Mouse (Mus musculus) kidney, postnatal 0 days (tissue): Measurements from ENCODE around the gene Clip3. TPM values are rescaled to one million over a fixed set of nuclear protein-coding genes. Genes with fewer than 3 reads are reported as not detected.

ENCODE experiments used
- ATAC-seq: fragments of 200-750 bp; cut with Nextera tagmentation; replicated peaks from 2 replicates; pipeline ENCODE4 v1.8.0; 2017; ENCODE audit warnings: low read depth, moderate number of reproducible peaks, moderate TSS enrichment, moderate library complexity; ENCODE audit not compliant: low FRiP score
- DNase-seq: peaks from one replicate; pipeline ENCODE4 v3.0.0-alpha.2; 2016; ENCODE audit warnings: low spot score
- H3K27ac ChIP-seq: fragments of 300-500 bp; sonication (generic); 2 replicates; pipeline ENCODE4 v1.5.1; 2014; ENCODE audit warnings: mild to moderate bottlenecking
- H3K27me3 ChIP-seq: fragments of 300-500 bp; sonication (generic); 2 replicates; pipeline ENCODE4 v1.6.1; 2014; ENCODE audit warnings: low read length, mixed read lengths; ENCODE audit not compliant: insufficient read depth
- H3K36me3 ChIP-seq: fragments of 300-500 bp; sonication (generic); 2 replicates; pipeline ENCODE4 v1.6.1; 2014; ENCODE audit warnings: low read length, mixed read lengths; ENCODE audit not compliant: insufficient read depth
- H3K4me1 ChIP-seq: fragments of 300-500 bp; sonication (generic); replicated peaks from 2 replicates; pipeline ENCODE4 v1.6.1; 2014; ENCODE audit warnings: antibody characterized with exemption, low read length, mixed read lengths; ENCODE audit not compliant: insufficient read depth
- H3K4me2 ChIP-seq: fragments of 300-500 bp; sonication (generic); 2 replicates; pipeline ENCODE4 v1.6.1; 2014; ENCODE audit warnings: mild to moderate bottlenecking, low read length, moderate library complexity, mixed read lengths
- H3K4me3 ChIP-seq: fragments of 300-500 bp; sonication (generic); replicated peaks from 2 replicates; pipeline ENCODE4 v1.5.1; 2014; ENCODE audit warnings: low read depth, low read length
- H3K9ac ChIP-seq: fragments of 300-500 bp; sonication (generic); 2 replicates; pipeline ENCODE4 v1.6.1; 2014; ENCODE audit warnings: low read depth, low read length
- H3K9me3 ChIP-seq: fragments of 300-500 bp; sonication (generic); replicated peaks from 2 replicates; pipeline ENCODE4 v1.6.1; 2016; ENCODE audit warnings: low read length, inconsistent platforms, mixed read lengths
- CTCF ChIP-seq: IDR thresholded peaks from 2 replicates; pipeline ENCODE4 v1.5.1; 2016; ENCODE audit warnings: antibody characterized with exemption, low read depth, mild to moderate bottlenecking, moderate library complexity
- whole genome bisulfite sequencing: fragments of 180-500 bp; shearing (Covaris S2); extraction: QIAGEN DNeasy Blood & Tissue Kit; methylation state at CpG from one replicate; pipeline ENCODE4 v1.1.7; 2014; 5-methylcytosine and 5-hydroxymethylcytosine counted together
- polyA plus RNA-seq: library from polyadenylated mRNA; unstranded; fragments of >200 nt; fragmentation: Nextera tagmentation; extraction: Ambion mirVana; gene quantifications from 2 replicates; pipeline ENCODE4 v1.2.1, GENCODE M21; 2015

The Clip3 gene
- polyA plus RNA-seq, 1 experiment from 2014 or later = 22.7 TPM

GRCm38 (mm10) chr7:30269641-30270040 lies 21.9 kb upstream of the Clip3 start:
- ATAC-seq (no peak), DNase-seq (no peak)
- no peaks in the 10 kb centered on the region for H3K27me3 ChIP-seq
- H3K4me3 ChIP-seq = no peak overlapping the region
- no peaks in the 10 kb centered on the region for H3K4me1 ChIP-seq
- no peak overlapping the region for H3K4me2 ChIP-seq
- no peak overlapping the region for H3K27ac ChIP-seq
- H3K9me3 ChIP-seq = no peaks in the 10 kb centered on the region
- no peak overlapping the region for H3K9ac ChIP-seq
- WGBS = 91% methylated on average over 4 of the region's 4 CpGs
- no peaks in the 10 kb centered on the region for H3K36me3 ChIP-seq
- no peak for TF ChIP-seq CTCF

GRCm38 (mm10) chr7:30274383-30274782 lies 17.1 kb upstream of the Clip3 start:
- H3K9ac ChIP-seq = no peak overlapping the region
- DNase-seq = no peak
- no peaks in the 10 kb centered on the region for H3K36me3 ChIP-seq

GRCm38 (mm10) chr7:30278911-30279310 lies 12.6 kb upstream of the Clip3 start:
- no peaks in the 10 kb centered on the region for H3K4me1 ChIP-seq
- no peak overlapping the region for H3K4me3 ChIP-seq
- ATAC-seq (no peak), DNase-seq (no peak)
- 42% methylated on average over 2 of the region's 2 CpGs for WGBS
- no peaks in the 10 kb centered on the region for H3K27me3 ChIP-seq
- no peak overlapping the region; the same call in 1 of the 2 replicates for H3K4me2 ChIP-seq
- no peaks in the 10 kb centered on the region for H3K36me3 ChIP-seq
- H3K9me3 ChIP-seq = no peaks in the 10 kb centered on the region
- TF ChIP-seq CTCF = no peak
- H3K27ac ChIP-seq = no peak overlapping the region
- no peak overlapping the region for H3K9ac ChIP-seq

More at GRCm38 (mm10) chr7:30274383-30274782, 17.1 kb upstream of the Clip3 start:
- Histone ChIP-seq H3K4me1 (no peaks in the 10 kb centered on the region), H3K9me3 (no peaks in the 10 kb centered on the region), H3K27ac (no peak overlapping the region), H3K4me2 (no peak overlapping the region), H3K27me3 (no peaks in the 10 kb centered on the region), H3K4me3 (no peak overlapping the region)
- ATAC-seq = no peak
- no peak for TF ChIP-seq CTCF
- 54% methylated on average over 6 of the region's 6 CpGs for WGBS

GRCm38 (mm10) chr7:30279536-30279935 lies 12.0 kb upstream of the Clip3 start:
- ATAC-seq (no peak), DNase-seq (no peak)
- Histone ChIP-seq H3K4me1 (no peaks in the 10 kb centered on the region), H3K9me3 (no peaks in the 10 kb centered on the region), H3K27ac (peak overlapping the region; percentile 91), H3K4me3 (peak overlapping the region; percentile 87), H3K9ac (0 out of 2 replicates have a peak overlapping the region, but pooled peaks have one; percentile 65), H3K27me3 (no peaks in the 10 kb centered on the region), H3K36me3 (no peaks in the 10 kb centered on the region), H3K4me2 (peak overlapping the region; percentile 92)
- under 1% methylated on average over 6 of the region's 6 CpGs for WGBS
- no peak for TF ChIP-seq CTCF

- Histone ChIP-seq H3K27me3 (no peaks in the 10 kb centered on the region), H3K36me3 (no peaks in the 10 kb centered on the region), H3K4me2 (peak within 1 kb of the TSS; percentile 92), H3K9ac (peak within 1 kb of the TSS; percentile 65), H3K27ac (peak within 1 kb of the TSS; percentile 91), H3K9me3 (no peaks in the 10 kb centered on the region), H3K4me3 (peak within 1 kb of the TSS; percentile 87), H3K4me1 (no peaks in the 10 kb centered on the region)
- peak; percentile 94 for ATAC-seq
- under 1% methylated on average over 49 of the region's 49 CpGs for WGBS
- peak; percentile 98 for DNase-seq
- TF ChIP-seq CTCF = no peak
Observed at GRCm38 (mm10) chr7:30279951-30280669, 11.4 kb upstream of the Clip3 start, which contains the start of the genes Thap8 and Wdr62. TSS of gene Thap8 (plus strand) at chr7:30280094. TSS of gene Wdr62 (minus strand) at chr7:30280419.

- peak; percentile 87 for ATAC-seq
- under 1% methylated on average over 20 of the region's 20 CpGs for WGBS
- peak; percentile 99 for DNase-seq
- H3K4me1 ChIP-seq = no peaks in the 10 kb centered on the region
- H3K36me3 ChIP-seq = no peaks in the 10 kb centered on the region
- H3K9me3 ChIP-seq = no peaks in the 10 kb centered on the region
- TF ChIP-seq CTCF = no peak
- H3K27ac ChIP-seq = peak overlapping the region; percentile 91
- no peaks in the 10 kb centered on the region for H3K27me3 ChIP-seq
- peak overlapping the region; percentile 92 for H3K4me2 ChIP-seq
- H3K4me3 ChIP-seq = peak overlapping the region; percentile 87
- peak overlapping the region; percentile 8; the same call in 1 of the 2 replicates for H3K9ac ChIP-seq
Observed at GRCm38 (mm10) chr7:30280670-30281138, 10.8 kb upstream of the Clip3 start.
